Mouse (Mus musculus): ENCODE results near the gene Hnrnpab.
"Not testable (repeated sequence)": the region's sequence is repeated elsewhere in the genome, so short reads cannot be mapped to it uniquely, and the experiment has no call there.

Hnrnpab gene

GRCm38 (mm10) chr11:51643761-51644160 lies 37.1 kb upstream of the Hnrnpab start:
- Histone ChIP-seq H3K27me3 (ENCODE audit: control insufficient read depth, insufficient read depth, low read length, poor library complexity, severe bottlenecking) (no peaks in the 10 kb centered on the region), H3K36me3 (ENCODE audit: control insufficient read depth, insufficient read depth, low read length, poor library complexity, severe bottlenecking) (no peaks in the 10 kb centered on the region; the same call in 1 of the 2 replicates)
- DNase-seq (ENCODE audit: low read depth, low spot score) = no peak

GRCm38 (mm10) chr11:51643202-51643601 lies 36.6 kb upstream of the Hnrnpab start:
- Histone ChIP-seq H3K36me3 (ENCODE audit: control insufficient read depth, insufficient read depth, low read length, poor library complexity, severe bottlenecking) (no peaks in the 10 kb centered on the region; the same call in 1 of the 2 replicates), H3K27me3 (ENCODE audit: control insufficient read depth, insufficient read depth, low read length, poor library complexity, severe bottlenecking) (no peaks in the 10 kb centered on the region)
- DNase-seq (ENCODE audit: low read depth, low spot score) = no peak

- no peaks in the 10 kb centered on the region for H3K27me3 ChIP-seq (ENCODE audit: control insufficient read depth, insufficient read depth, low read length, poor library complexity, severe bottlenecking)
- no peak for DNase-seq (ENCODE audit: low read depth, low spot score)
These were observed 34.1 kb upstream of the Hnrnpab start for GRCm38 (mm10) chr11:51640748-51641147.

GRCm38 (mm10) chr11:51638497-51638896 lies 31.9 kb upstream of the Hnrnpab start:
- no peak for DNase-seq (ENCODE audit: low read depth, low spot score)
- Histone ChIP-seq H3K36me3 (ENCODE audit: control insufficient read depth, insufficient read depth, low read length, poor library complexity, severe bottlenecking) (no peaks in the 10 kb centered on the region; the same call in 1 of the 2 replicates), H3K27me3 (ENCODE audit: control insufficient read depth, insufficient read depth, low read length, poor library complexity, severe bottlenecking) (no peaks in the 10 kb centered on the region)

More at GRCm38 (mm10) chr11:51640748-51641147, 34.1 kb upstream of the Hnrnpab start:
- H3K36me3 ChIP-seq (ENCODE audit: control insufficient read depth, insufficient read depth, low read length, poor library complexity, severe bottlenecking) = no peaks in the 10 kb centered on the region; the same call in 1 of the 2 replicates

- peak; percentile 85 for DNase-seq (ENCODE audit: low read depth, low spot score)
- Histone ChIP-seq H3K36me3 (ENCODE audit: control insufficient read depth, insufficient read depth, low read length, poor library complexity, severe bottlenecking) (no peaks in the 10 kb centered on the region), H3K27me3 (ENCODE audit: control insufficient read depth, insufficient read depth, low read length, poor library complexity, severe bottlenecking) (no peaks in the 10 kb centered on the region)
These were observed 31.3 kb upstream of the Hnrnpab start for GRCm38 (mm10) chr11:51637971-51638414.

- Histone ChIP-seq H3K27me3 (ENCODE audit: control insufficient read depth, insufficient read depth, low read length, poor library complexity, severe bottlenecking) (no peaks in the 10 kb centered on the region), H3K36me3 (ENCODE audit: control insufficient read depth, insufficient read depth, low read length, poor library complexity, severe bottlenecking) (no peaks in the 10 kb centered on the region)
- DNase-seq (ENCODE audit: low read depth, low spot score) = peak; percentile 87
These were observed 29.7 kb upstream of the Hnrnpab start for GRCm38 (mm10) chr11:51636323-51636684.

GRCm38 (mm10) chr11:51635525-51636322 lies 29.1 kb upstream of the Hnrnpab start, which contains the start of gene Rmnd5b:
Rmnd5b (minus strand) TSS chr11:51635896.
- H3K36me3 ChIP-seq (ENCODE audit: control insufficient read depth, insufficient read depth, low read length, poor library complexity, severe bottlenecking) = no peaks in the 10 kb centered on the region
- no peaks in the 10 kb centered on the region for H3K27me3 ChIP-seq (ENCODE audit: control insufficient read depth, insufficient read depth, low read length, poor library complexity, severe bottlenecking)
- DNase-seq (ENCODE audit: low read depth, low spot score) = peak; percentile 94

GRCm38 (mm10) chr11:51635127-51635524 lies 28.5 kb upstream of the Hnrnpab start:
- DNase-seq (ENCODE audit: low read depth, low spot score) = no peak
- Histone ChIP-seq H3K27me3 (ENCODE audit: control insufficient read depth, insufficient read depth, low read length, poor library complexity, severe bottlenecking) (no peaks in the 10 kb centered on the region), H3K36me3 (ENCODE audit: control insufficient read depth, insufficient read depth, low read length, poor library complexity, severe bottlenecking) (no peaks in the 10 kb centered on the region)

GRCm38 (mm10) chr11:51633721-51634120 lies 27.1 kb upstream of the Hnrnpab start:
- Histone ChIP-seq H3K27me3 (ENCODE audit: control insufficient read depth, insufficient read depth, low read length, poor library complexity, severe bottlenecking) (no peaks in the 10 kb centered on the region), H3K36me3 (ENCODE audit: control insufficient read depth, insufficient read depth, low read length, poor library complexity, severe bottlenecking) (peaks cover 1% of the 10 kb centered on the region)
- DNase-seq (ENCODE audit: low read depth, low spot score) = no peak

- not testable (repeated sequence) for H3K36me3 ChIP-seq (ENCODE audit: control insufficient read depth, insufficient read depth, low read length, poor library complexity, severe bottlenecking); H3K27me3 ChIP-seq (ENCODE audit: control insufficient read depth, insufficient read depth, low read length, poor library complexity, severe bottlenecking)
- peak; percentile 40 for DNase-seq (ENCODE audit: low read depth, low spot score)
These were observed 26.6 kb upstream of the Hnrnpab start for GRCm38 (mm10) chr11:51633200-51633599.

GRCm38 (mm10) chr11:51632130-51632753 lies 25.6 kb upstream of the Hnrnpab start:
- DNase-seq (ENCODE audit: low read depth, low spot score) = no peak
- Histone ChIP-seq H3K27me3 (ENCODE audit: control insufficient read depth, insufficient read depth, low read length, poor library complexity, severe bottlenecking) (no peaks in the 10 kb centered on the region), H3K36me3 (ENCODE audit: control insufficient read depth, insufficient read depth, low read length, poor library complexity, severe bottlenecking) (peaks cover 8% of the 10 kb centered on the region)

GRCm38 (mm10) chr11:51629651-51630314 lies 23.1 kb upstream of the Hnrnpab start:
- H3K36me3 ChIP-seq (ENCODE audit: control insufficient read depth, insufficient read depth, low read length, poor library complexity, severe bottlenecking) = peaks cover 11% of the 10 kb centered on the region
- H3K27me3 ChIP-seq (ENCODE audit: control insufficient read depth, insufficient read depth, low read length, poor library complexity, severe bottlenecking) = no peaks in the 10 kb centered on the region
- DNase-seq (ENCODE audit: low read depth, low spot score) = no peak

GRCm38 (mm10) chr11:51627907-51628306 lies 21.3 kb upstream of the Hnrnpab start:
- DNase-seq (ENCODE audit: low read depth, low spot score) = no peak
- Histone ChIP-seq H3K27me3 (ENCODE audit: control insufficient read depth, insufficient read depth, low read length, poor library complexity, severe bottlenecking) (no peaks in the 10 kb centered on the region), H3K36me3 (ENCODE audit: control insufficient read depth, insufficient read depth, low read length, poor library complexity, severe bottlenecking) (peaks cover 16% of the 10 kb centered on the region)

GRCm38 (mm10) chr11:51627425-51627824 lies 20.8 kb upstream of the Hnrnpab start:
- Histone ChIP-seq H3K36me3 (ENCODE audit: control insufficient read depth, insufficient read depth, low read length, poor library complexity, severe bottlenecking) (peaks cover 18% of the 10 kb centered on the region), H3K27me3 (ENCODE audit: control insufficient read depth, insufficient read depth, low read length, poor library complexity, severe bottlenecking) (no peaks in the 10 kb centered on the region)
- DNase-seq (ENCODE audit: low read depth, low spot score) = no peak

Measured in splenic B cell, adult 2 months (primary cell).